Mouse (Mus musculus): ENCODE results near the gene Gm2916.
"Not testable (repeated sequence)": the region's sequence is repeated elsewhere in the genome, so short reads cannot be mapped to it uniquely, and the experiment has no call there.

Gene Gm2916

GRCm38 (mm10) chr14:3883872-3884271 lies at the start of gene Gm2916:
Gene Gm2916 (plus strand): TSS chr14:3884172.
- DNase-seq (ENCODE audit: inconsistent age in 2 of 2, low spot score in 1 of 2): not testable (repeated sequence)

GRCm38 (mm10) chr14:3845945-3846344 lies 38.0 kb upstream of the Gm2916 start, which contains the start of gene Gm3033:
Gene Gm3033 (plus strand): TSS chr14:3846245.
- DNase-seq (ENCODE audit: inconsistent age in 2 of 2, low spot score in 1 of 2): not testable (repeated sequence)

DNA sequence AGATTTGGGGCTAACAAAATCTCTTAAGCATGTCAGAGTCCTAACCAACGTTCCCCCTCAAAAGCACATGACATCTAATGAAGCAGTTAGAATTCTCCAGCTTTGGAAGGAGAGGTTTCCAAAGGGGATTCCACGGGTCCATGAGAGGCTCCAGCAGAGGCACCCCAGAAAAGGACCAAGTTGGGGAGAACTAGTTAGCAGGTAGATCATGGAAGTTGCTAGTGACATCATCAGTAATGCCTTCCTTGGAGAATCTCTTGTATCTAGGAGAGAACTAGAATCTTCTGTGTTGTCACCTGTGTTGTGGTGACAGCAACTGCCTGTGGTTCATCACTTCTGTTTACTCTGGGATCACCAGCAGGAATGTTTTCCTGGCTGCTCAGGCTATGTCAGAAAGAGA lies 47.5 kb downstream of the Gm2916 start, which contains the start of gene Gm3029:
Gene Gm3029 (plus strand): TSS at position 301 of the 400 bp plus-strand sequence.
- not testable (repeated sequence) for DNase-seq (ENCODE audit: inconsistent age in 2 of 2, low spot score in 1 of 2)

DNA sequence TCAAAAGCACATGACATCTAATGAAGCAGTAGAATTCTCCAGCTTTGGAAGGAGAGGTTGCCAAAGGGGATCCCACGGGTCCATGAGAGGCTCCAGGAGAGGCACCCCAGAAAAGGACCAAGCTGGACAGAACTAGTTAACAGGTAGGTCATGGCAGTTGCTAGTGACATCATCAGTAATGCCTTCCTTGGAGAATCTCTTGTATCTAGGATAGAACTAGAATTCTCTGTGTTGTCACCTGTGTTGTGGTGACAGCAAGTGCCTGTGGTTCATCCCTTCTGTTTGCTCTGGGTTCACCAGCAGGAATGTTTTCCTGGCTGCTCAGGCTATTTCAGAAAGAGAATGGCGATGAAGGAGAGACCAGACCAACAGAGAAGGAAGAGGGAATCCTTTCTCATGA lies 79.3 kb downstream of the Gm2916 start, which contains the start of gene Gm3095:
Gene Gm3095 (plus strand): TSS at position 301 of the 400 bp plus-strand sequence.
- not testable (repeated sequence) for DNase-seq (ENCODE audit: inconsistent age in 2 of 2, low spot score in 1 of 2)
